Mouse (Mus musculus): ENCODE results near the gene Vps72.
"Not testable (repeated sequence)": the region's sequence is repeated elsewhere in the genome, so short reads cannot be mapped to it uniquely, and the experiment has no call there.

Gene Vps72

GRCm38 (mm10) chr3:95110911-95111726 lies at the start of gene Vps72:
Vps72 (plus strand) TSS chr3:95111022.
- peak; percentile 81 for DNase-seq (ENCODE audit: low read depth, low spot score)

GRCm38 (mm10) chr3:95063741-95064140 lies 47.1 kb upstream of the Vps72 start:
- no peak for DNase-seq (ENCODE audit: low read depth, low spot score)

DNA sequence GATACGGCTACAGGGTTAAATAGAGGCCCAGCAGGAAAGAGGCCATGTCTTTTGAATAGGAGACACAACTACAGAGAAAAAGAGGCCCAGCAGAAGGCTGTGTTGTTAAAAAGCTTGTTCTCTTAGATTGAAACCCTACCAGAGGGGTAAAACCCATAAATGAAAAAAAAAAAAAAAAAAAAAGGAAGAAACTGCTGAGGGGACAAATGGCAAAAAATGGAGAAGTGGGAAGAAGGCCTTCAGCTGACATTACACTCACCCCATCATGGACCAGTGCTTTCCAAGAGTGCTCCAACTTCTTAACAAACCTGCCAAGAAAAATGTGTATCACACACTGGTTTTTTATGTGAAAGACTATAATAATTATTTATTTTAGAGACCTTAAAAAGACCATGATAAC lies 45.3 kb upstream of the Vps72 start:
- no peak for DNase-seq (ENCODE audit: low read depth, low spot score)

DNA sequence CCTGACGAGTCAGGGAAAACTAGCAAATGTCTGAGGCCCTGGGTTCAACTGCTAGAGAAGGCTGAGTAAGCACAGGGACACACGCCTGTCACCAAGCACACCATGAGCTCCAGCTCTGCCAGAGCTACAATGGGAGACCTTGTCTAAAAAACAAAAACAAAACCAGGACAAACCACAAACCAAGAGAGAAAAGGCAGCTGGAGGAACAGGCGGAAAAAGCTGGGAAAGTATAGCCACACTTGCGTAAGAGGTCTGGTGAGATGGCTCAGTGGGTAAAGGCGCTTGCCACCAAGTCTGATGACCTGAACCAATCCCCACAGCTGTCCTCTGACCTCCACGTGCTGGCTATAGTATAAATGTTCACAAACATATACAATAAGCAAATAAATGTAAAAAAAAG lies 44.7 kb upstream of the Vps72 start:
- no peak for DNase-seq (ENCODE audit: low read depth, low spot score)

DNA sequence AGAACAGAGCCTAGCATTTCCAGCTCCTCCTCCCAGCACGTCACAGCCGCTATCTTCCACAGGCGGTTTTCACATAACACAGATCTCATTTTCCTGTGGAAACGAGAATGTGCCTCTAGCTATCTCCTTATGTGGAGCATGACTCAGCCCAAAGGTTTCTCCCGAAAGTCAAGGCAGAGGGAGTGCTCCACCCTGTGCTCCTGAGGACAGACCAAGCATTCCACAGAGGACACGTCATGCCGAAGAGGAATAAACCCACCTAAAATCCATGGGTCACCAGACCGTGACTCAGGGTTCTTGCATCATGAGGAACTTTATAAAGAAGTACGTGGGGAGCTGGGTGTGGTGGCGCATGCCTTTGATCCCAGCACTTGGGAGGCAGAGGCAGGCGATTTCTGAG lies 44.3 kb upstream of the Vps72 start:
- peak; percentile 76 for DNase-seq (ENCODE audit: low read depth, low spot score)

GRCm38 (mm10) chr3:95071606-95072005 lies 39.2 kb upstream of the Vps72 start:
- DNase-seq (ENCODE audit: low read depth, low spot score), result no peak

GRCm38 (mm10) chr3:95088071-95088470 lies 22.8 kb upstream of the Vps72 start:
- no peak for DNase-seq (ENCODE audit: low read depth, low spot score)

DNA sequence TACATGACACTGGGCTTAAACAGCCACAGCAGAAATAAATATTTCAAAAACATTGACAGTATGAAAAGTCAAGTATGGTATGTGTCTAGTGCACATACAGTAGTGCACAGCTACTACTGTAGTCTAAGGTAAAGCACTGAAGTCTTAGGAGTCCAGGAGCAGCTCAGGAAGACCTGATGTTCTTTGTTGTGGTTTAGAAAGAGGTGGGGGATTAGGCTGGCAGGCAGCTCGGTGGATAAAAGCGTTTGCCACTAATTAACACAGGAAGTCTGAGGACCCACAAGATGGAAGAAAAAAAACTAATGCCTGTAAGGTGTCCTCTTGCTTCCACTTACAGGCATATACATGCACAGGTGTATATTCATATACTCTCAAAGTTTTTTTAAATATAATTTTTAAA lies 10.0 kb upstream of the Vps72 start:
- DNase-seq (ENCODE audit: low read depth, low spot score), result no peak

GRCm38 (mm10) chr3:95105121-95105520 lies 5.7 kb upstream of the Vps72 start:
- no peak for DNase-seq (ENCODE audit: low read depth, low spot score)

- DNase-seq (ENCODE audit: low read depth, low spot score), result no peak
Measured at GRCm38 (mm10) chr3:95105586-95106337, 5.1 kb upstream of the Vps72 start.

DNA sequence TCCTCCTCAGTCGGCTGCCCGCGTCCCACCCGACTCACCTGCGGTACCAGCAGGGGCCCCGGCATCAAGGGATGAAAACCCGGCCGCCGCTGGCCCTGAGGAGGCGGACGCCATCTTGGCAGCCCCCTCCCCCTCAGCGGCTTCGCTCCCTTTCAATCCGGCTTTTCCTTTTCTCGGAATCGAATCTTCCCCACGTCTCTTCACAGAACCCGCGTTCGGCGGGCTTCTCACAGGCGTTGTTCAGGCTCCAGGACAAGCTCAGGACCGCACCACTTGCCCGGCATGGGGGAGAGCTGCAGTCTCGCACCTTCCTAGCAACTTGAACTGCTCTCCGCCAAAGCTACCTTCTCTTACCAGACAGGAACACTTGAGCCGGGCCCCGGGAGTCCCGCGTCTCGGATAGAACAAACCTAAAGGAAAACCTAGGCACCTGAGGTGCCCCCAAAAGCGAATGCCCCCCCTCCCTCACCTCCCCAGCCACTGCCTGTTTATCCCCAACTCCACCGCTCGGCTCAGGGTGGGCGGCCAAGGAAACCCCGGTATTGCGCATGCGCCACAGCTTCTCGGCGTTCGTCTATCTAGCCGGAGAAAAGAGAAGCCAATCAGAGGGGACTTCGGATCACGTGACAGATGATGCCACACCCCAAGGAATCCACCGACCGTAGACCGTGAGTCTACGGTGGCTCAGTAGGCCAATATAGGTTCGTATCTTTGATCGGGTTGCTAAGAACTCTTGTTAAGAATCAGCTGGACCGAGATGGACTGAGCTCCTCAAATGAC lies 4.3 kb upstream of the Vps72 start, which contains the start of gene Pip5k1a:
Gene Pip5k1a (minus strand): TSS at position 593 of the 780 bp plus-strand sequence.
- DNase-seq (ENCODE audit: low read depth, low spot score), result peak; percentile 97

DNA sequence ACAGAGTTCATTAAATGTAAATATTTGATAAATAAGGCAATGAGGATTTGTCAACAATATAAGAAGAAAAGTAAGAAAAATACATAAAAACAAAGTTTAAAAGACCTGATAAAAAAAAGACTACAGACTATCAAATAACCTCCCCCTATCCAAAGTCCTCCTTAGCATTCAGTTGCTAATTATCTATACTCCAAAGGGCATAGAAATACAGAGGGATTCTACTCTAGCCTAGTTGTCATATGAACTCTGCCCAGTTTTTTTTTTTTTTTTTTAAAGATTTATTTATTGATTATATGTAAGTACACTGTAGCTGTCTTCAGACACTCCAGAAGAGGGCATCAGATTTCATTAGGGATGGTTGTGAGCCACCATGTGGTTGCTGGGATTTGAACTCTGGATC lies 3.5 kb upstream of the Vps72 start:
- DNase-seq (ENCODE audit: low read depth, low spot score), result not testable (repeated sequence)

- no peak for DNase-seq (ENCODE audit: low read depth, low spot score)
Measured at GRCm38 (mm10) chr3:95107898-95108297, 2.9 kb upstream of the Vps72 start.

DNA sequence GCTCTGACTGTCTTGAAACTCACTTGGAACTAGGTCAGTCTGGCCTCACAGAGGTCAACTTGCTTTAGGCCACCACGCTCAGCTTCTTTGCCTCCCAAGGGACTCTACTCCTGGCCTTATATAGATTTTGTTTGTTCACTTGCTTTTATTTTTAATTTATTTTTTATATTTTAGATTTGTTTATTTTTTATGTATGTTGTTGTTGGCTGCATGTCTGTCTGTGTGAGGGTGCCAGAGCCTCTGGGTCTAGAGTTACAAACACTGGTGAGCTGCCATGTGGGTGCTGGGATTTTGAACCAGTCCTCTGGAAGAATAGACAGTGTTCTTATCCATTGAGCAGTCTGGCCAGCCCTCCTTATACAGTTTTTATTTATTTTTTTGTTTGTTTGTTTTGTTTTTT lies 1.9 kb downstream of the Vps72 start:
- DNase-seq (ENCODE audit: low read depth, low spot score), result no peak

GRCm38 (mm10) chr3:95117751-95118150 lies 6.9 kb downstream of the Vps72 start:
- DNase-seq (ENCODE audit: low read depth, low spot score), result no peak

GRCm38 (mm10) chr3:95121580-95121979 lies 10.8 kb downstream of the Vps72 start:
- no peak for DNase-seq (ENCODE audit: low read depth, low spot score)

DNA sequence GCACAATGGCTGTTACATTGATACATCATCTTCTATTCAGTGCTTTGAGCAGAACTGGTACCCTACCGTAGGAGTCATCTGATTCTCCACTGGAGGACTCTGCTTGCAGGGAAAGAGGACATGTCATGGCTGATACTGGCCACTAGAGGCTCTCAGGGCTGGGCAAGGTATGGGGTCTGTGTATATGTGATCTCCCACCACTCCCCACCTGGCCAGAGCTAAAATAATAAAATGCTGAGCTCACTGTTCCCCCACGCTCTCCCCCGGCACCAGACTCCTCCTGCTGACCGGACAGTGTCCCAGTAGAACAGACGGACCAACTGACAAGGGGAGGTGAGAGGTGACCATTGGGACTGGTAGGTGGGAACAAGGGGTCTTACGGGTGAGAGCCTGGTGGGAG lies 13.4 kb downstream of the Vps72 start, which contains the start of gene Tmod4:
Gene Tmod4 (plus strand): TSS at position 231 of the 400 bp plus-strand sequence.
- DNase-seq (ENCODE audit: low read depth, low spot score), result no peak

- DNase-seq (ENCODE audit: low read depth, low spot score), result no peak
Measured at GRCm38 (mm10) chr3:95124972-95125371, 14.2 kb downstream of the Vps72 start.

- DNase-seq (ENCODE audit: low read depth, low spot score), result no peak
Measured at GRCm38 (mm10) chr3:95129226-95129651, 18.4 kb downstream of the Vps72 start.

GRCm38 (mm10) chr3:95130081-95130480 lies 19.3 kb downstream of the Vps72 start:
- DNase-seq (ENCODE audit: low read depth, low spot score), result no peak

GRCm38 (mm10) chr3:95132389-95132788 lies 21.6 kb downstream of the Vps72 start:
- not testable (repeated sequence) for DNase-seq (ENCODE audit: low read depth, low spot score)

DNA sequence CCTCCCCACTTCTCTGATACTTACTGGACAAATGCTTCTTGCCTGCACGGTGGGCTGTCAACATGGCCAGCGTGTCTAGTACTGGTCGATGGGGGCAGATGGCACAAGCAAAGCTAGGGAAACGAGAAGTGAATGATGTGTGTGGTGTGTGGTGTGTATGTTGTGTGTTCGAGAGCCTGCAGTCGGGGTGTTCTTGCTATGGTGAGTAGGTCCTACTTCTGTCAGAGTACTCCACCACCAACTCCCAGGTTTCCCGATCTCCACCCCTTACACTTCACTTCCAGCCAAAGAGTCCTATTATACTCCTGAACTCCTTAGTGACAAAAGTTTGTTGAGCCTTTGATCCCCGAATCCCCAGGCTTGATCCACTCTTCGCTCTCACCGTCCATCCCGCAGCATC lies 22.4 kb downstream of the Vps72 start:
- DNase-seq (ENCODE audit: low read depth, low spot score), result no peak

All from WW6 (cell line).